Mouse (Mus musculus): ENCODE results near the gene Kansl3.

Gene Kansl3

DNA sequence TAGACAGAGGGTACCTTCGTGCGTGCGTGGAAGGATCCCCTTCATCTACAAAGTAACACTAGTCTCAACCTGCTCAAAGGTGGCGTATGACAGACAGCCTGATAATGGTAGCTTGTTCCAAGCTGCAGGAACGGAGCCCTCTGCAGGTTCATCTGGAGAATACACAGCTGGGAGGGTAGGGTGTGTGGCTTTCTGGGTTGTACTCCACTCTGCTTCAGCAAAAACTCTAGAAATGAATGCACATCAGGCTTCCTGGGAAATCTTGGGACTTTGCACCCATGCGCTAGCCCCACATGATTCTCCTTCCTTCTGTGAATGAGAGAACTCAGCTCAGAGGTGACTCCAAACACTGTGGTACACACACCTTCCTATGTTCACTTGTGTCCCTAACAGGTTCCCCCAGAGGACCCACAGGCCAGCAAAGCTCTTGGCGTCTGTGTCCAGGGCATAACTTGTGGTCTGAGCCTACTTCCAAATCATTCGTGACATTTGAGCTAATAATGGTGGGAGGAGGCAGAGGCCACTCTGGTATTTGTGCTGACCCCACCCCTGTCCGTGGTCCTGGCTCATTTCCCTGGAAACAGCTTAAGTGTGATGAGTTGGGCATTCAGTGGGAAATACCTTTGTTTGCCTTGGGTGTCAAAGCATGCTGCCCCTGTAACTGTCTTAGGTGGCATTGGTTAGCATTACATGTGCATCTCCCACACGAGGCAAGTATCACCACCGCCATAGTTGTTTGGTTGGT, 47.0 kb downstream of the Kansl3 start:
- in situ Hi-C loops (cut with MboI; ENCODE audit: low sequenced_read_pairs): no loop called here

- in situ Hi-C loops (cut with MboI; ENCODE audit: low sequenced_read_pairs): no loop called here
Observed at GRCm38 (mm10) chr1:36321164-36321563, 47.8 kb downstream of the Kansl3 start.

GRCm38 (mm10) chr1:36315776-36316100, 53.2 kb downstream of the Kansl3 start:
- in situ Hi-C loops (cut with MboI; ENCODE audit: low sequenced_read_pairs): no loop called here

DNA sequence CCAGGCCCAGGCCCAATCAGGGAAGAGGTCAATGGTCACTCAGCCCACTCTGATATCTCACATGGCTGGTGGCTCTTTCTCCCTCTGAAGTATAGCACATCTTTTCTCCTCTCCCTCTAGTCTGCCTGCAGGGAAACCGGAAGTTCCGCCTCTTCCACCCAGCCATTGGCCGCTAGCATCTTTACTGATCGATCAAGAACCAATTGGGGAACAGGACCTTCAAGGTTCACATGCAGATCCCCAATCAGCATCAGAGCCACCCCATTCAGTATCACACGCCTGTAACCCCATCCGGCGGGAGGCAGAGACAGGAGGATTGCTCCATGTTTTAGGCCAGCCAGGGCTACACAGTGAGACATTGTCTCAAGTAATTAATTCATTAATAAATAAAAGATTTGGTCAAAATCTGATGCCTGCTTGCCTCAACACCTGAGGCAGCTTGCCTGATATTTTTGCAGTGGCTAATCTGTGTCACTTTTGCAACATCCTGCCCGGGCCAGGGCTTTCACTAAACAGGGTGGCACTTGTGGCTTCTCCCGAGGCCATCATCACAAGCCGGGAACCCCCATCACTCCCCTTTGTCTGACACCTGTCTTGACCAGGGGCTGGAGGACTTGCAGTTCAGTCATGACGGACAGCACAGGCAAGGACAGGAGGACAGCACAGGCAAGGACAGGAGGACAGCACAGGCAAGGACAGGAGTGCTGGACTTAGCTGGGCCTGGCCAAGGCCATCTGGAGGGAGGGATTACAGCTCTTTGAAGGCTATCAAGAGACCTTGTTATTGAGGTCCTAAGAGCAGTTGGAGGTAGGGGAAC, 53.8 kb downstream of the Kansl3 start:
- in situ Hi-C loops (cut with MboI; ENCODE audit: low sequenced_read_pairs): no loop called here

- in situ Hi-C loops (cut with MboI; ENCODE audit: low sequenced_read_pairs): no loop called here
Observed at GRCm38 (mm10) chr1:36309498-36309901, 59.5 kb downstream of the Kansl3 start.

DNA sequence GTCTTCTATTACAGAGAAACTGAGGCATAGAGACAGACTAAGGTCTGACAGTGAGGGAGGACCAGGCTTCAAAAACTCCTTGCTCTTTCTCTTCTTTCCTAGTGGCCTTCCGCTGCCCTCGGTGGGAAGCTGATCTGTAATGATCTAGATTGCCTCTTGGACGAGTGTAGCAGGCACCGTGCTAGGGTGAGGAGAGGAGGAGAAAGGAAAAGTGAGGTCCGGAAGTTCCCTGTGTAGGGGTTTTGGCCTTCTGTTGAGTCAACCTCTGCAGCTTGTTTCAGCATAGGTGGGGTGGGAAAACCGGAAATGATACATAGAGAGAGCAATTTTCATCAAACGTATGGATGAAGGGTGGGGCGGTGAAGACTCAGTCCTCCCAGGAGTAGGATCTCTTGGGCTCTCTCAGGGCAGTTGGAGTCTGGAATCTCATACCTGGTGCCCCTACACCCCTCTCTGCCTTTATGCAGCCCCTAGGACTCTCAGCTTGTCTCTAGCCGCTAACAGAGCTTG, 60.0 kb downstream of the Kansl3 start:
- in situ Hi-C loops (cut with MboI; ENCODE audit: low sequenced_read_pairs): no loop called here

DNA sequence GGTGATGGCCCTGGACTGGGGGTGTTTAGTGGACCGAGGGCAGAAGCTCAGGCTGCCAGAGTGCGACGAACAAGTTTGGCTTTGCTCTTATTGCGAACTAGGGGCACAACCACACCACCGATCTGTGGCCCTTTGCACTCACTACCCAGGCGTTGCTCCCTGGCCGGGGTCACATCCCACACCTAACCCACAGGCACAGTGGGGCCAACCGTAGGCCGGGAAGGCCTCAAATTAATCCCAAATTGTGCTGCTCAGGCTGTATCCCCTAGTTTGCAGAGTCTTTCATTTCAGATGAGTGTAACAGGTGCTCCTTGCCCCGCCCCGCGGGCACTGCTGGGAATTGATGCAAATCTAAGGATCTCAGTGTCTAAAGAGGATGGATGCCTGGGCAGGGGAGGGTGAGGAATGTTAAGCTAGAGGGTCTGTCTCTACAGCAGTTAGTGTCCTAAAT, 60.5 kb downstream of the Kansl3 start:
- in situ Hi-C loops (cut with MboI; ENCODE audit: low sequenced_read_pairs): no loop called here

DNA sequence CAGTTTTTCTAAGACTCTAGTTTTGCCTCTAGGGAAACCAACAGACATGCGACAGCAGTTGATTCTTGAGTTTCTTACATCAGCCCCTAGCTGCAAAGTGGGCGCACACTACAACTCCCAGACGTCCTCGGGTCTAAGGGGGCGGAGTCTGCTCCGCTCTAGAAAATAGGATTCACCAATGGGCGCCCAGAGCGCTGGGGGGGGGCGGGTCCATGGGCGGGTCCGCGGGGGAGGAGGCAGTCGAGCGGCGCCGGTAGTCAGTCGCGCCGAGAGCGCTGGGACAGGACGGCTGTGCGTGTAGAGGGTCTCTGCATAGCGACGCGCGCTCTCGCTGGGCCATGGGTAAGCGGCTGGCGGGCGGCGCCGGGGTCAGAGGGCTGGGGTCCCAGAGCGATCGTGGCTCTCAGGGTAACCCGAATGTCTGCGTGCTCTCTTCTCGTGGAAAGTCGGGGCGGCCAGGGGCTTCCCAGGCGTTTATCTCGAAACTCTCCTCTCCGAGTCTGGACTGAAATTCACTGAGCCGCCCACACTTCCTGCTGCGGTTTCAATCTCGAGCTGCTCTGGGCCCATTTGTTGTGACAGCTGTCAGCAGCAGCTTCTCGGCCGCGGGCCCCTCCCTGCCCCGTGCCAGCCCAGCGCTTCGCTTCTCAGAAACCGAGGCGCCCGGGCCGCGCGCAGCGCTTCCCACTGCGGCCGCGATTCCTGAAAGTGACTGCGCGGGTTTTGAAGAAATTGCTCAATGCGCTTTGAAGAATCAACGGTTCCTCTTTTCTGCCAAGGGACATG, 61.3 kb downstream of the Kansl3 start, which contains the start of gene Arid5a:
Gene Arid5a, plus strand, starts transcription at position 239 of the 786 bp plus-strand sequence.
- in situ Hi-C loops (cut with MboI; ENCODE audit: low sequenced_read_pairs): no loop called here

DNA sequence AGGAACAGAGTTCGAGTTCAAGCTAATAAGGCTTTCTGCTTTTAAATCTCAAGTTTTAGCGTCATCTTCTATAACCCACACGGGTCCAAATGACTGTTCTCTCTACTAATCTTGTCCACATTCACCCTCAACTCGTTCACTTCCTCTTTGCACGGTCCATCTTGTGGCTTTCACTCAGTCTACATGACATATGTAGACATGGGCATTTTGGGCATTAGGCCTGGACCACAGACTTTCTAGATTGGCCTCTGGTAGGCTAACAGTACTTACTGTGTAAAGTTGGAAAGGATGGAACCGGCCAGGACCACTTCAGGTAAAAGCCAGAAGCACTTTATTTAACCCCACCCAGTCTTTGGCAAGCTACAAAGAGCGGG, 61.9 kb downstream of the Kansl3 start:
- in situ Hi-C loops (cut with MboI; ENCODE audit: low sequenced_read_pairs): no loop called here

DNA sequence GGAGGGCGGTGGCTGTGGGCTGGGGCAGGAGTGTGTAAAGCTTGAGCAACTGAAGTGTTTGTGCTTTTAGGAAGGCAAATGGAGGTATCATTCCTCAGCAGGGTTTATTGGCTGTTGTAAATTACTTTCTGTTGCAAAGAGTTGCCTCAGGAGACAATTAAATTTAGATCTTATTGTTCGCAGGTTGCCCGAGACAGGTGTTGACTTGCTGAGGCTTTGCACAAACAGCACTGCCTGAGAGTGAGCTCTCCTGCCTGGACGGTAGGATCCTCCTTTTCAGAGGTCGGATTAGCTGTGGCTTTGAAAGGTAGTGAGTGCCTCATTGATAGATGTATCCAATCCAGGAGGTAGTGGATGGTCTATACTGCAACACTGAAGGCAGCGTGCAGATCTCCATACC, 62.9 kb downstream of the Kansl3 start:
- in situ Hi-C loops (cut with MboI; ENCODE audit: low sequenced_read_pairs): no loop called here

GRCm38 (mm10) chr1:36304764-36305163, 64.2 kb downstream of the Kansl3 start:
- in situ Hi-C loops (cut with MboI; ENCODE audit: low sequenced_read_pairs): no loop called here

DNA sequence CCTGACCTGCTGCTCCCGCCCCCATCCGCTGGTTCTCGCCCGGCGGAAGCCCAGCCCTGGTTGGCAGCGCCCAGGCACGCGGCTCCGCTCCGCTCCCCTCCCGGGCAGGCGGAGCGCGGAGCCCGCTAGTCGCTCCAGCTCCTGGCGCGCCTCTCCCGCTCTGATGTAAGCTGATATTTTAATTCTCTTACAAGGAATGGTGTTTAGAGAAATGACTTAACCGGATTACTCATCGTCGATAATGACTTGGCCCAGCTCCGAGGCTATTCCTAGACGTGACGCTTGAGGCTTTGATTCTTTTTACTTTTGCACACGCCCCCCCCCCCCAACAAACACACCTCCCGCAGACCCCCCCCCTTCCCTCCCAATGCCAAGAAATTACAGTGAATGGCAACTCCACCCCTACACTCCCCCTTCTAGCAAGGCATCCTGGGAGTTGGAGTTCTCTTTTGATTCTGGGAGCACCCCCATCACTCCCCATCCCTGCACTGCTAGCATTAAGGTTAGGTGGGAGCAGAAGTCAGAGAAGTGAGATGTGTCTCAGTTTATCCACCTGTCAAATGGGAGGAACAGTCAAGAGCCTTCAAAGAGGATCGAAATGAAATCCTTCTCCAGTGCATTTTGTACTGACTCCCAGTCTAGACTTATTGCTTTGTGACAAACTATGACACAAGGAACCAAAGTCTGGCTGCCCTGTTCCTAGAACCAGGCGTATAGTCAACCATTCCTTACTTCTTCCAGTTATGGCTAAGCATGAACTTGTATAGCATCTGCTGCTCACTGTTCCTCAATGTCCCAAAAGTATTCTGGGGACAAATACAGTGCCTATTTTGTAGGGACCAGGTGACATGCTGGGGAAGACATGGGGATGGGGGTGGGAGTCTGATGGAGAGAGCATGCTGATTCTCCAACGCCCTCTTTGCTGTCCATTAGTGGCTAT, 65.3 kb downstream of the Kansl3 start:
- in situ Hi-C loops (cut with MboI; ENCODE audit: low sequenced_read_pairs): no loop called here

DNA sequence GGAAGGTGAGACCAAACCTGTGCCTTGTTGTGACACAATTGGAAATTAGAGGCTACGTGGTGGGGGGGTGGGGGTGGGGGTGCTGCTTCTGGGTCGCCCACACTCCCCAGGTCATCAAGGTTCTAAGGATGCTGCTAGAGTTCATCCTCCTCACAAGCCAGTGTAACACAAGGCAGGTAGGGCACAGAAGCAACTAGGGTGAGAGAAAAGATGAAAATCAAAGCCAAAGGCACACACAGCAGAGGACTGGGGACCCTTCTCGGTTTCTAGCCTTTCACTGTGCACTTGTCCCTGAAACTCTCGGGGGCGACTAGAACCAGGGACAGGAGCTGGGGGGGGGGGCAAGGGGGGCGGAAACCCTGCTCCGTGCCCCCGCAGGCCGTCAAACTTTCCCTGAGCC, 66.0 kb downstream of the Kansl3 start:
- in situ Hi-C loops (cut with MboI; ENCODE audit: low sequenced_read_pairs): no loop called here

GRCm38 (mm10) chr1:36302273-36302672, 66.7 kb downstream of the Kansl3 start:
- in situ Hi-C loops (cut with MboI; ENCODE audit: low sequenced_read_pairs): no loop called here

DNA sequence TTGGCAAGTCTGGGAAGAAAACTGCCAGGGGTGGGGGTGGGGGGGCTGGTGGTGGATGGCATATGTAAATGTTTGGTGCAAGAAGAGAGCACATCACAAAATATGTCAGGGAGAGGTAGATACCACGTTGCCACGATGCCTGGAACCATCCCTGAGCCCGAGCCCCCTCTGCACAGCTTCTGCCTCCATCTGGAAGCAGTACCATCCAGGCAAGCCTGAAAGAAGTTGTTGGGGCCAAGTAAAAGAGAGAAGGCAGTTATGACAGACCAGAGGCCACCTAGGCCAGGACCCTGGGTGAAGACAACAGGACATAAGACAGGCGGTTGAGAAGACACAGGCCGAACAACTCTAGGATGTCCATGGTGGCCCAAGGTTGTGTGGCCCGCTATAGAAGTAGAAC, 68.5 kb downstream of the Kansl3 start:
- in situ Hi-C loops (cut with MboI; ENCODE audit: low sequenced_read_pairs): no loop called here

- in situ Hi-C loops (cut with MboI; ENCODE audit: low sequenced_read_pairs): no loop called here
Observed at GRCm38 (mm10) chr1:36299676-36300075, 69.3 kb downstream of the Kansl3 start.

DNA sequence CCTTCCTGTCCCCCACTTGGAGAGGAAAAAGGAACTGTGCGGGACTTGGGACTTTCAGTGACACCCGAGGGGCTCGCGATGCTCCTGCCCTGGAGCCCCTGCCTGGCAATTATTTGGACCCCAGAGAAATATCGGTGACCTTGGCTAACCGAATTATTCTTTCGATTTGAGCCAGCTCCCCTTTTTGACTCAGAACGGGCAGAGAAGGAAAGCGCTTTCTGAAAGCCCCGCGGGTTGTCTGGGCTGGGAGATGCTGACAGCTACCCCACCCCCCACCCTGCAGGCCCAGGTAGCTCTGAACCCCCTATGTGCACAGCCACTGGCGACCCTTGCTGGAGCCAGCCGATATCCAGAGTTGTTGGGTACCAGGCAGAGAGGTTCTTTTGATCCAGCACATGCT, 69.9 kb downstream of the Kansl3 start:
- in situ Hi-C loops (cut with MboI; ENCODE audit: low sequenced_read_pairs): no loop called here

DNA sequence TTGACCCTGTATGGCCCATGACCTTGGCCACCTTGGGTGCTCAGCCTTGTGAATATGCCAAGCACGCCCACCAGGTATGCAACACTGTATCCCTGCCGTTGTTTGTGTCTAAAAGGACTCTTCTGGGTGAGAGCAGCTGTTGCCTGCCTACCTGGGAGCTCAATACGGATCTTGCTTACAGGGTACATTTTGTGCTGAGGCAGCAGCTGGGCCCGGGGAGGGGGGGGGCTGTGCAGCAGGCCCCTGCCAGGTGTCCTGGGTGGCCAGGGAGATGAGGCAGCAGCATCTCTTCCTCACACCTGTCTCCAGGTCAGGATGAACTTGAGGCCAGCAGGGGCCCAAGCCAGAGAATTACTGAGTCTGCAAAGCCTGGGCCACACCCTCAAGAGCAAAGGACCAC, 70.9 kb downstream of the Kansl3 start:
- in situ Hi-C loops (cut with MboI; ENCODE audit: low sequenced_read_pairs): no loop called here

DNA sequence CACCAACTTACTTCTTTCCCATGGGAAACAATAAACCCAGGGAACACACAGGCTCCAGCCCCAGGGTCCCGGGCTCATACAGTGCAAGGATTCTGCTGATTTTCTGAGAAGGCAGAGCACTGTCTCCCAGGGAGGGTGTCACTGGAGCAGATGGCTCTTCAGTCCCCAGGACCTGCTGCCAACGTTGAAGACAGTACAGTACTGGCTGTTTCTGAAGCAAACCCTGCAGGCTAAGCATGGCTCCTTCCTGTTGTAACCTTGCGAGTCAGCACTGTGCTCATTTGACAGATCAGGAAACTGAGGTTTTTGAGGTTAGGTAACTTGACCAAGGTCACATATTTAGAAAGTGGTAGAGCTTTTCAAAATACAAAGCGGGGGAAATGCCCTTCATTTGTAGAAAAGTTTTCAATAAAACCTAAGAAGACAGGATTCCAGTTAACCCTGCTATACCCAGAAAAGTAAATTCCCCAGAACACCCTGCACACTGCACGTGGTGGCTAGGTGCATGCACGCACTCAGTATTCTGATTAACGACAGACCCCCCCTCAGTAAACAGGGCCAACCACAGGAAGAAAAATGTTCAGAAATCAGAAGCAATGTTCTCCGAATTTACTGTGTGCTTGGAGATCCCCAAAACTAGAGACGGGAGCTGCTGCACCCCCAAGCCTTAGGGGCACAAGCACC, 72.4 kb downstream of the Kansl3 start:
- in situ Hi-C loops (cut with MboI; ENCODE audit: low sequenced_read_pairs): no loop called here

DNA sequence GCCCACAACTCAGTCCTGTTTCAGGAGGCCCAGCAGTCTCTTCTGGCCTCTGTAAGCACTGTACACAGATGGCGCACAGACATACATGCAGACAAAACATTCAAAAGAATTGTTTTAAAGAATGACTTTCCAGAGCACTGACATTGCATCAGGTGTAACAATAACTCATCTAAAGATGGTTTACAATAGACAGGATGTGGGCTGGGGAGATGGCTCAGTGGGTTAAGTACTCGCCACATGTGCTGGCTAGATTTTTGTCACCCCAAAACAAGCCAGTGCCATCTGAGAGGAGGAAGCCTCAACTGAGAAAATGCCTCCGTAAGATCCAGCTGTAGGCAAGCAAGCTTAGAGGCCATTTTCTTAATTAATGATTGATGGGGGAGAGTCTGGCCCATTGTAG, 74.6 kb downstream of the Kansl3 start:
- in situ Hi-C loops (cut with MboI; ENCODE audit: low sequenced_read_pairs): no loop called here

Measured in CH12F3 (cell line).